Mouse (Mus musculus): Measurements from ENCODE around the gene Unk.

The Unk gene

GRCm38 (mm10) chr11:116063562-116063961 is 33.4 kb downstream of the Unk start:
- no peak for DNase-seq (ENCODE audit: low read depth)

GRCm38 (mm10) chr11:116064187-116064867 is 34.2 kb downstream of the Unk start:
- DNase-seq (ENCODE audit: low read depth) = no peak

- DNase-seq (ENCODE audit: low read depth) = no peak
Measured at GRCm38 (mm10) chr11:116065345-116065744, 35.2 kb downstream of the Unk start.

GRCm38 (mm10) chr11:116071510-116071909 is 41.4 kb downstream of the Unk start:
- DNase-seq (ENCODE audit: low read depth) = peak; percentile 94

GRCm38 (mm10) chr11:116072608-116073007 is 42.5 kb downstream of the Unk start:
- no peak for DNase-seq (ENCODE audit: low read depth)

GRCm38 (mm10) chr11:116074436-116074991 is 44.4 kb downstream of the Unk start:
- DNase-seq (ENCODE audit: low read depth) = no peak

- no peak for DNase-seq (ENCODE audit: low read depth)
Measured at GRCm38 (mm10) chr11:116075539-116076265, 45.6 kb downstream of the Unk start.

- DNase-seq (ENCODE audit: low read depth) = no peak
Measured at GRCm38 (mm10) chr11:116076266-116076540, 46.1 kb downstream of the Unk start.

GRCm38 (mm10) chr11:116076836-116077235 is 46.7 kb downstream of the Unk start:
- no peak for DNase-seq (ENCODE audit: low read depth)

- no peak for DNase-seq (ENCODE audit: low read depth)
Measured at GRCm38 (mm10) chr11:116077446-116078204, 47.5 kb downstream of the Unk start, which contains the start of gene Unc13d. Unc13d (minus strand) TSS chr11:116077961.

- DNase-seq (ENCODE audit: low read depth) = no peak
Measured at GRCm38 (mm10) chr11:116078221-116078620, 48.1 kb downstream of the Unk start.

GRCm38 (mm10) chr11:116078676-116079320 is 48.7 kb downstream of the Unk start:
- no peak for DNase-seq (ENCODE audit: low read depth)

GRCm38 (mm10) chr11:116079511-116079910 is 49.4 kb downstream of the Unk start:
- DNase-seq (ENCODE audit: low read depth) = peak; percentile 81

GRCm38 (mm10) chr11:116081081-116081480 is 51.0 kb downstream of the Unk start:
- no peak for DNase-seq (ENCODE audit: low read depth)

- no peak for DNase-seq (ENCODE audit: low read depth)
Measured at GRCm38 (mm10) chr11:116083096-116083672, 53.1 kb downstream of the Unk start.

GRCm38 (mm10) chr11:116084166-116084565 is 54.0 kb downstream of the Unk start:
- DNase-seq (ENCODE audit: low read depth) = no peak

GRCm38 (mm10) chr11:116086258-116087193 is 56.4 kb downstream of the Unk start, which contains the start of gene Wbp2:
Wbp2 (minus strand) TSS chr11:116086995.
- DNase-seq (ENCODE audit: low read depth) = peak; percentile 100

GRCm38 (mm10) chr11:116087194-116088130 is 57.3 kb downstream of the Unk start:
- DNase-seq (ENCODE audit: low read depth) = no peak

GRCm38 (mm10) chr11:116088188-116088587 is 58.1 kb downstream of the Unk start:
- no peak for DNase-seq (ENCODE audit: low read depth)

Measured in fibroblast of lung, adult 2 months (primary cell).